ENCODE assay signal across 8 mouse cellular contexts in genomic region chr4:56492537-56493221, GRCm38 (mm10).
DNase-seq lines count a peak whose midpoint lies in the region; ATAC-seq lines count a peak whose summit lies in the region.

No protein-coding gene starts in this region.

- 0 out of 2 replicates have a peak overlapping the region, but pooled peaks have one; percentile 19 for H3K4me3 ChIP-seq in forebrain, embryonic 16.5 days (replicated peaks; ENCODE audit: low read length)
- no peak overlapping the region for H3K4me3 ChIP-seq in lung, embryonic 15.5 days

- WGBS in forebrain, embryonic 16.5 days = 38% methylated on average over 16 of the region's 16 CpGs
- WGBS in large intestine, adult 2 months = 36% methylated on average over 16 of the region's 16 CpGs
- WGBS in lung, embryonic 15.5 days = 24% methylated on average over 16 of the region's 16 CpGs

- ATAC-seq in forebrain, embryonic 16.5 days = peak; percentile 89
- no peak for ATAC-seq in lung, embryonic 15.5 days (ENCODE audit: borderline replicate concordance, extremely low read depth, low FRiP score, low TSS enrichment)
- no peak for ATAC-seq in inflammation-experienced regulatory T-cells, adult 6 months

- H3K36me3 ChIP-seq in forebrain, embryonic 16.5 days (ENCODE audit: control insufficient read depth, insufficient read depth) = no peaks in the 10 kb centered on the region
- H3K36me3 ChIP-seq in lung, embryonic 15.5 days = no peaks in the 10 kb centered on the region

- H3K27me3 ChIP-seq in forebrain, embryonic 16.5 days (replicated peaks; ENCODE audit: control insufficient read depth, insufficient read depth, low read length) = no peaks in the 10 kb centered on the region
- H3K27me3 ChIP-seq in lung, embryonic 15.5 days = peaks cover 12% of the 10 kb centered on the region; the same call in 1 of the 2 replicates

- DNase-seq in MN1 (ENCODE audit: low spot score) = peak; percentile 87
- peak; percentile 19 for DNase-seq in cerebellum, adult 11 months
- peak; percentile 59 for DNase-seq in heart, postnatal 4 days
- peak; percentile 36 for DNase-seq in large intestine, adult 2 months (ENCODE audit: low read depth, low spot score)
- peak; percentile 89 for DNase-seq in retina, embryonic 14.5 days (ENCODE audit: low spot score)

- H3K4me2 ChIP-seq in forebrain, embryonic 16.5 days (ENCODE audit: low read length) = peak overlapping the region; percentile 40
- H3K4me2 ChIP-seq in lung, embryonic 15.5 days = 0 out of 2 replicates have a peak overlapping the region, but pooled peaks have one; percentile 18

- no peak overlapping the region for H3K27ac ChIP-seq in forebrain, embryonic 16.5 days (ENCODE audit: low read length)
- H3K27ac ChIP-seq in lung, embryonic 15.5 days = no peak overlapping the region

- no peak overlapping the region for H3K9ac ChIP-seq in forebrain, embryonic 16.5 days (replicated peaks; ENCODE audit: low read depth, low read length)
- H3K9ac ChIP-seq in lung, embryonic 15.5 days = no peak overlapping the region

- peaks cover 5% of the 10 kb centered on the region; the same call in 1 of the 2 replicates for H3K4me1 ChIP-seq in forebrain, embryonic 16.5 days (replicated peaks; ENCODE audit: control insufficient read depth, insufficient read depth, low read length)
- peaks cover 7% of the 10 kb centered on the region; the same call in 1 of the 2 replicates for H3K4me1 ChIP-seq in lung, embryonic 15.5 days

- H3K9me3 ChIP-seq in forebrain, embryonic 16.5 days (ENCODE audit: control insufficient read depth, low read length) = no peaks in the 10 kb centered on the region
- H3K9me3 ChIP-seq in lung, embryonic 15.5 days = no peaks in the 10 kb centered on the region

Comparison
In these comparisons a context has a peak if more than half of its experiments do, and no peak if none do; other contexts are left out.
1. DNase-seq: peak in every context shown above with its lines; median percentile 89 in retina, embryonic 14.5 days; 87 in MN1; 59 in heart, postnatal 4 days; 36 in large intestine, adult 2 months; 19 in cerebellum, adult 11 months.